In genomic region chr2:35582341-35582941, GRCm38 (mm10) we compare ENCODE assay signal across 8 mouse cellular contexts. TPM values are rescaled to one million over a fixed set of nuclear protein-coding genes. Genes with fewer than 3 reads are reported as not detected.
DNase-seq lines count a peak whose midpoint lies in the region; ATAC-seq and TF ChIP-seq lines count a peak whose summit lies in the region.

No protein-coding gene starts in this region.

- no peaks in the 10 kb centered on the region for H3K9me3 ChIP-seq in hindbrain, embryonic 13.5 days

- WGBS in hindbrain, embryonic 13.5 days, result under 1% methylated on average over 39 of the region's 46 CpGs

- peak overlapping the region; percentile 86 for H3K4me2 ChIP-seq in hindbrain, embryonic 13.5 days

- no peaks in the 10 kb centered on the region for H3K36me3 ChIP-seq in hindbrain, embryonic 13.5 days

- H3K9ac ChIP-seq in hindbrain, embryonic 13.5 days, result peak overlapping the region; percentile 71

- peak overlapping the region; percentile 49 for H3K4me3 ChIP-seq in hindbrain, embryonic 13.5 days
- peak overlapping the region; percentile 51 for H3K4me3 ChIP-seq in left cerebral cortex, adult 2 months

- H3K4me1 ChIP-seq in hindbrain, embryonic 13.5 days (replicated peaks), result peaks cover 30% of the 10 kb centered on the region

- no peak overlapping the region for H3K27ac ChIP-seq in hindbrain, embryonic 13.5 days
- H3K27ac ChIP-seq in left cerebral cortex, adult 2 months, result no peak overlapping the region

- TF ChIP-seq CTCF in left cerebral cortex, adult 2 months (IDR thresholded peaks at IDR 0.05), result no peak

- intact Hi-C loops in left cerebral cortex, adult 2 months (cut with DNase I), result no loop called here

- H3K27me3 ChIP-seq in hindbrain, embryonic 13.5 days, result peaks cover 79% of the 10 kb centered on the region

- peak; percentile 72 to 73 for DNase-seq in adrenal gland, adult 18-20 months (ENCODE audit: low spot score in 2 of 2)
- peak; percentile 84 for DNase-seq in cerebellum, adult 9-10 months
- DNase-seq in frontal cortex, postnatal 25 days (ENCODE audit: low spot score in 2 of 2), result peak; percentile 17 to 41
- peak; percentile 56 to 65 for DNase-seq in left cerebral cortex, adult 2 months (ENCODE audit: extremely low spot score in 1 of 2, low spot score in 2 of 2)
- DNase-seq in lung, postnatal 36 days, result peak; percentile 85
- peak; percentile 84 for DNase-seq in skeletal muscle tissue, adult 2 months (ENCODE audit: low read depth, low spot score)

- peak; percentile 55; the same call in 1 of the 2 replicates for ATAC-seq in hindbrain, embryonic 13.5 days (ENCODE audit: low FRiP score)
- no peak for ATAC-seq in activated CD4-positive, CD25-positive, alpha-beta regulatory T cell, adult 4 months

RNA-seq across cellular contexts. Expression of gene Dab2ip, which starts 24.4 kb away (rescaled TPM):
- total RNA-seq in adrenal gland, adult 18-20 months (2021), result 10 to 100 TPM; 43.5 to 87.3 TPM
- 31.2 and 38.8 TPM in 2 replicates for polyA plus RNA-seq in hindbrain, embryonic 13.5 days (2015; fragmentation: Nextera tagmentation; extraction: Ambion mirVana)
- total RNA-seq in left cerebral cortex, adult 2 months (2021), result 100 to 1,000 TPM; 144 to 152 TPM
- polyA plus RNA-seq in activated CD4-positive, CD25-positive, alpha-beta regulatory T cell, adult 4 months (2017; shearing (Covaris generic)), result under 1 TPM; 0.26 to 0.68 TPM

Comparison
In these comparisons a context has a peak if more than half of its experiments do, and no peak if none do; other contexts are left out.
1. DNase-seq: peak in every context shown above with its lines; median percentile 85 in lung, postnatal 36 days; 84 in cerebellum, adult 9-10 months; 84 in skeletal muscle tissue, adult 2 months; 72 in adrenal gland, adult 18-20 months; 60 in left cerebral cortex, adult 2 months; 29 in frontal cortex, postnatal 25 days.